Mouse (Mus musculus) lung, adult 18-20 months (tissue): ENCODE data around the gene Gkn3.

ENCODE experiments used
- DNase-seq, 2 experiments: peaks; one replicate each; pipeline ENCODE4 v3.0.0; 2022; ENCODE audit warnings: mixed read lengths in 2 of 2

Gene Gkn3

DNA sequence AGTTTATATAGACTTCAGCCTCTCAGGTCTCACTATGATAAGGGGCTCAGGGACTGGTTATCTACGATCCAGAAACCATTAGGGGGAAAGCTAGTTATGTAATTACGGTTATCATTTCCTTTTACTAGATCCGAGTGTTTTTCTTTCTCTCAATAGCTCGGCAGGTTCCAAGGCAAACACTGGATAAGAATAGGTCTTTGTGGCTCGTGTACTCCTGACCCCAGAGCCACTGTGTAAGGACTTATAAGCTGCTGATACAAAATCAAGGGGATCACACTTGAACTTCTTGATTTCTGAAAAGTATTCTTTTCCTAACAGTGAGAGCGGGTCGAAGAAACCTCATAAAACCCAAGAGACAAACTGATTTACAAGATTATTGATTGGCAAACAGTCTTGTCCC is at the start of gene Gkn3:
Gene Gkn3 (minus strand): TSS at position 59 of the 400 bp plus-strand sequence.
- peak in 1 of 2 experiments; percentile 38 for DNase-seq

DNA sequence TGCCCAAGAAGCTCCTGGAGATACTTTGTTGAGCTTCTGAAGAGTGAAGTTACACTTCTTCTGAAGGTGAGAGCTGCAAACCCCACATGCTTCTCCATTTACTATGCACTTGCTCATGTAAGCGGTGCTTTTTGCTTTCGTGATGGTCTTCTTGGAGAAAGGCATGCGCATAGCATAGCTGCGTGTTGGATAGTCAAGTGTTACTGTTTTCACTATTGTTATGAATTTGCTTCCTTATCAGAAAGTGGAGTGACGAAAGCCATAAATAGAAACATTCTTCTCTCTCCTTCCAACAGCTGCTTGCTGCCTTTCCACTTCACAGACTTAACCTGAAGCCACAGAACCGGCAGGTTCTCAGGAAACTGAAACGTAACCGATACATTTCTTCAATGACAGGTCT is 48.0 kb upstream of the Gkn3 start:
- no peak for DNase-seq

DNA sequence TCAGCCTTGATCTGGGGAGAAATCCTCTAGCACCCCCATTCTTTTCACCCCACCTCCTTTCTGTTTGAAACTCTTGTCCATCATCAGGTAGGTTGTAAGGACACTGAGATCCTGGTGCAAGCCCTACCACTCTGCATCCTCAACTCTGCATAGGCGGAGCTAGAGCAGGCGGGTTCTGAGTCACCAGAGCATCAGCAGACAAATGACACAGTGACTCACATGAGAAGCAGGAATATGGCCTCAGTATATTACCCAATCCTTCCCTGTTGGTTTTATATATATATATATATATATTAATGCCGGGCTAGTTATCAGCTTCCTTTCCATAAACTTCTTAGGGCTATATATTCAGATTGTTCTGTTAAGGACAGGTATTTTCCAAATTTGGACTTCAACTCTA is 47.1 kb upstream of the Gkn3 start:
- DNase-seq = no peak

DNA sequence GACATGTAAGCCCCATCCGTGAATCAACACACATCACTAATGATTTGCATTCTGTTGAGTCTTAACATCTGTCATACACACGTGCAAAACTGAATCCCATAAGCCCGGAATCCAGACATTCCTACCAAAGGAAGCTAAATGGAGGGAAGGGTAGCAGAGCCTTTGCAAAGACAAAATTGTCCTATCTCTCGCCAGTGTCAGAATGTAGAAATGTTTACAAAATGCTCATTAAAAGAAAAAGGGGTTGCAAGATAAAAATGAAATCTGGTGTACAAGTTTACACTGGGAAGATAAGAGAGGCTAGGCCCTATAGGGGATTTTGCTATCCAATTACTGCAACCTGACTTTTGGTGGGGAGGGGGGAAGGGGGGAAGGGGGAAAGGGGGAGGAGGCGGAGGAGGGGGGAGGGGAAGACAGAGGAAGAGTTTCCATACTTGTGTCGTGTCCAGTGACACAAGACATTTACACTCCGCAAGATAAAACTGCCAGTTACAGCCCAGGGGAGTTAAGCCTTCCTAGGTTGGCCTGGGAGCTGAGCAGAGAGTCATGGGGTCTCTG is 39.8 kb upstream of the Gkn3 start, which contains the start of gene Bmp10:
Gene Bmp10 (plus strand): TSS at position 508 of the 558 bp plus-strand sequence.
- DNase-seq = no peak

DNA sequence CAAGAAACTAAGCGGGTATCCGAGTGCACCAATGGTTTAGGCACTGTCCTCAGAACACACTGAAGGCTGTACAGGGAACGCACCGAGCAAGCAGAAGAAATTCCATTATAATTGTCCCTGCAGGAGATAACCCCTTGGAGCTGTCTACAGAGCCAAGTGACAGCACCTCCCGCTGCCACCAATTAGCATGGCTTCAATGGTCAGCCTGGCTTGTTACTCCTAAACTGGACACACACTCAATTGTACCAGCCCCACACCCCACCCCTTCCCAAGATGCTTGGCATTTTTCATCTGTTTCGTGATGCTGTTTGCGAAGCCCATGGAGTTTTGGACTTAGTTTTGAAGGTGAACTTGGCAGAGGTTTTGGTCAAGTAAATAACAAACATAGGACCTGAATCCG is 38.9 kb upstream of the Gkn3 start:
- DNase-seq = no peak

DNA sequence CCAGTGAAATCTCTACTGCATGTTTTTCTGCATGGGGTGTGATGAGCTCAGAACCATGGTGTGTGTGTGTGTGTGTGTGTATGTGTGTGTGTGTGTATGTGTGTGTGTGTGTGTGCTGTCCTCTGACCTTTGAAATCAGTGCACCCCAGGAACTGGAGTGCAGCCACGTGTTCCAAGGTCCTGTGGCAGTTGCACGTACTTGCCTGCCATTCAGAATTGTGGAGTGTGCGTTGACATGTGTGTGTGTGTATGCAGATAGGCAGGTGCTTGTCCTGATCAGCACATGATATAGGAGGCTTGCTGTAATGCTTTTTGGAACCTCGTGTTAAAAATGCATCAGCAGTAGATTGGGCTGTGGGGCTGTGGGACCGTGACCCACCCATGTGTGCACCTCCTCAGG is 38.2 kb upstream of the Gkn3 start:
- no peak for DNase-seq

DNA sequence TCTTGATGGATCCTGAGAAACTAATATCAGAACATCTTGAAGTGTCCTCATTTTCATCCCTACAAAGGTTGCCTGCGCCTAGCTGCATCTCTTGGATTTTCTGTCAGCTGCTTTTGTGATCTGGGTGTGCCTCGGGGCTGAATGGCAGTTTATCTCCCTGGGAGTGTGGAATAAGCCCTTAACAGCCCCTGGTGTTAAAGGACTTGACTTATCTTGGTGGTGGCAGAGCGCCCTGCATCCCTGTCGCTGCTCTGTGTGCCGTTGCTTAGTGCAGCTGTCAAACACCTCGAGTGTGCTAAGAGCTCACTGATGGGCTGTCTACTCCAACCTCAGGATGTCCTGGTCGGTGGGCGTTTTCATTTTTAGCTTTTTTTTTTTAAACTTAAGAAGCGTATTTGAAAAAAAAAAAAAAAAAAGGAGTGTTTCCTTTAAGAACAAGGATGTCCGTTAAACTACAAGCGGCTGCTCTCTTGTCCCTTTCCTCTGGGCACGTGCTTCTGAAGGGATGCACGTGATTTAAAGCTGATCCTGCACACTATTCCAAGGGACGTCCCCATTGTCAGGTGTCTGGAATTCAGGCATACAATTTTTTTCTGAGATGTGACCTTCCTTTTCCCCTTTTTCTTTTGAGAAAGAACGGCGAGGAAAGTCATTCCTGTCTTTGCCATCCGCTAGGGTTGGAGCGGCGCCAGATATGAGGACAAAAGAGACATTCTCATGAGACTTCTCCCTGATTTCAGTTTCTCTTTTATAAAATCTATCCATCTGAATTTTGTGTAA is 35.5 kb upstream of the Gkn3 start:
- DNase-seq = no peak

DNA sequence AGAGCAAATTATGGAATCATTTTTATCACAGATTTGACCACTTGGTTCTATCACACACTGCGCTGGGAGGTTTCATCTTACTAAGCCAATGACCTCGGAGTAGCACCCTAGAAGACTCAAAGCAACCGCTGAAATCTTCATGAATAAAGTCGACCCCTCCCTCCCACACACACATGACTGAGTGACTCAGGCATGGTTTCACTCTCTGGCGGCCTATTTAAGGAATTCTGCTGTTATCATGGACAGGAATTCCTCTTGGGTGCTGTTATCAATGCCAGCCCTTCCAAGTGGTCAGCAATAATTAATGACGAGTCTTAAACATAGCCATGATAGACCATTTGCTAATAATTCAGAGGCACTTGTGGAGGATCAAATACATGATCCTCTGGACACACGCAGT is 33.6 kb upstream of the Gkn3 start:
- DNase-seq = peak; percentile 3 to 7

DNA sequence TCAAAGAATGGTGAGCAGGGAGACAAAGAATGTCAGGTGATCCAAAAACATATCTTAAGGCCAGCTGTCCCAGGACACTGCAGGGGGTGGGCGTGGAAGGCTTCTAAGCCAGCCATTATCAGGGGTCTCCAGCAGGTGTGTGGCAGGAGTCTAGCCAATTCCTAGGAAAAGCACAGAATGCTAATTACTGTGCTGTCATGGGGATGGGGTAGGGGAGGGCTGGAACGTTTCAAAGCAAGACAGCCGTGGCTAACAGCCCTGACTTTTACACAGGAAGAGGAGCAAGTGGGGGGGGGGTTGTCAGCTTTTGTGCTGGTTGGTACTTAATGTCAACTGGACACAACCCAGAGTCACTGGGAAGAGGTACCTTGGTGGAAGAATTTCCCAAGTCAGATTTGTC is 23.3 kb upstream of the Gkn3 start:
- DNase-seq = no peak

DNA sequence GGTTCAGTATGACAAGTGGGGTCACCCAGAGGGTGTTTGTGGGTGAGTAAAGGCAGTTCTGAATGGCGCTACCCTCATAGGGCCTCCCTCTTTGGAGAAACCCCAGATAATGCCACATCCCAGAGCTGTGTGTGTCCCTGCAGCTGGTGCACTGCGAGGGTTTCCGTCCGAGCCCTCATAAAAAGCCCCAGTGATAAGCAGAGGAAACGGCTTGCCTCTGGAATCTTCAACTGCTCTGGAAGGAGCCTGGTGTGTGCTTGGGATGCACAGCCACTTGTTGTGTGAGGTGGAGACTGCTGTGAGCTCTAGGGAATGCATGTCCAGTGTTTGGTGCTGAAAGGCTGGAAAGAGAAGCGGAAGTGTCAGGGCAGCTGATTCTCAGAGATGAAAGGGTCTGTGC is 12.7 kb upstream of the Gkn3 start:
- no peak for DNase-seq

DNA sequence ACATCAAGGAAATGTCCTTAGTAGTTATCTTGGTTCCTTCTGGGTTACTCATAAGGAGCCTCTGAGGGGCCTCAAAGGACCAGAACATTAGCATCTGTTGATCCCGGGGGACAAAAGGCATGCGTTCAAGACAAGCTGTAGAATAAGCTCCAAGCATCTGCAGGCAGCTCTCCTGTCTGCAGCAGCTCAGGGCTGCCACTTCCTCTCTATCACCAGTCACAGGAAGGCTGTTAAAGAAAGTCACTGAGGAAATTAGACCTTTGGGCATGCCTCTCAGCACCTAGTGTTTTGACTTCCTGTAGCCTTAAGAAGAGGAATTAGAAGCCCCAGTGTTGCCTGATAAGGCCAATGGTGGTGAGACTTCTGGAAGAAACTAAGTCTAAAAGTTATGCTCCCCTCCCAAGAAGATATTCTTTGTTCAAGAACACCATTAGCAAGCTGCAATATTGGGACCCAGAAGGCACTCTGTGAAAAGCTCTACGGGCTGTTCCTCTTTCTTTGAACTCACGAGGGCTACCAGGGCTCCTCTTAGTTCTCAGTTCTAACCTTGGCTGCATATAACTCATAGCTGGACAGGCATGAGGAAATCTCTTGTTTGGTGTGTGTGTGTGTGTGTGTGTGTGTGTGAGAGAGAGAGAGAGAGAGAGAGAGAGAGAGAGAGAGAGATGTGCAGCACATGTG is 11.3 kb upstream of the Gkn3 start:
- no peak for DNase-seq

DNA sequence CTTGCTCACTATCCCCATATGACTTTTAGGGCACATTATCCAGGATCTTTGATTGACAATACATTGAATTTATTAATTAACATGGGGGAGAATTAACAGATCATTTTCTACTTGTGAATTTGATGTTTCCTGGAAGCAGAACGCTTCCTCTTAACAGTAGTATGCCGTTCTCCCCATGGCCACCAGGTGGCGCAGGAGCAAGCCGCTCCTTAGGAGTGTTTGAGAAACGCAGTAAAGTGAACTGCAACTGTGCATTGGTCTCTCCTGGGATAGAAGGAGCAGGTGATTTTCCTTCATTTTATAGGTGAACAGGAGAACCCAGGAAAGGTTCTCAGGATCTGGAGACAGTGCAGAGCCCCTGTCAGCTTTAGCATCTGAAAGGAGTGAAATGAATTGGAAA is 10.4 kb upstream of the Gkn3 start:
- DNase-seq = peak; percentile 58 to 68

DNA sequence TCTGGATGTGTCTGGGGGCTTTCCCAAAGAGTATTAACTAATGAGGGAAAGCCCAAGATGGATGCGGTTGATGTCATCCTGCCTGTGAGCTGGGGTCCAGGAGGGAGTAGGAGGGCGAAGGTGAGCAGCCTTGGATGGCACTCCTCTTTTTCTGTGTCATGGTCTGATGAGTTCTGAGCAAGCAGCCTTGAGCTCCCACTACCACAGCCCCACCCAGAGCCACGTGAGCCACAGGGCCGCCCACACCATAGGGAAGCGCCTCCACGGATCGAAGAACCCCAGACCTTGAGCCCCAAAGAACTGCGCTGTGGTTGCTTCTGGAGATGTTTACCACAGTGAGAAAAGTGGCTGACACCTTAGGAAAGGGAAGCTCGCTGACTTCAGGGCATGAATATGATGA is 6.0 kb upstream of the Gkn3 start:
- no peak for DNase-seq

DNA sequence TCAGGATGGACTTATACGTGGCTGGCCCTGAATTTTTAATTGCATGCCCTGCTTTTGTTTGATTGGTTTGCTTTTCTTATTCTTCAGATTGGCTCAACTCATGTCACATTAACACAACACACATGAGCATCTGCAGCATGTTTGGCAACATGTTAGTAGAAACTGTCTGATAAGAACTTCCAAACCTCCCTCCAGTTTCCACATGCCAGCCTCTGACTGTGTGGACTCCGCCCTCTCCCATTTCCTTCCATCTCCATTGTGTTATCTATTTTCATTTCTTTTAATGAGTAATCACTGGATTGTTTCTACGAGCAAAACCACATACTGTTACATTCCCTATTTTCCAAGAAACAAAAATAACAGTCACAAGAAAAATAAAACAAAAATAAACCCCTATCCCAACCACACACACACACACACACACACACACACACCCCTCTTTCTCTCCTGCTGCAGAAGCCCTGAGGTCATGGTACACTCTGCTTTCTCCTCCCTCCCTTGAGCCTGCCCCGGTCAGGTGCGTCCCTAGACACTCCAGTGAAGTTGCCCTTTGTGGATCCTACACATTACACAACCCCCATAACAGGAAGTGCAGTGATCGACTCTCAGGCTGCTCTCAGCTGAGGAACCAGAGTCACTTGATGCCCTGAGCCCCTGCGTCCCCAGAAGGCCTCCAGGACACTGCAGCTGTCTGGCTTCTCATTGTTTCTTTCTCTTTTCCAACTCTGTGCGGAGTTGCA is 4.9 kb upstream of the Gkn3 start:
- DNase-seq = peak; percentile 23 to 55

DNA sequence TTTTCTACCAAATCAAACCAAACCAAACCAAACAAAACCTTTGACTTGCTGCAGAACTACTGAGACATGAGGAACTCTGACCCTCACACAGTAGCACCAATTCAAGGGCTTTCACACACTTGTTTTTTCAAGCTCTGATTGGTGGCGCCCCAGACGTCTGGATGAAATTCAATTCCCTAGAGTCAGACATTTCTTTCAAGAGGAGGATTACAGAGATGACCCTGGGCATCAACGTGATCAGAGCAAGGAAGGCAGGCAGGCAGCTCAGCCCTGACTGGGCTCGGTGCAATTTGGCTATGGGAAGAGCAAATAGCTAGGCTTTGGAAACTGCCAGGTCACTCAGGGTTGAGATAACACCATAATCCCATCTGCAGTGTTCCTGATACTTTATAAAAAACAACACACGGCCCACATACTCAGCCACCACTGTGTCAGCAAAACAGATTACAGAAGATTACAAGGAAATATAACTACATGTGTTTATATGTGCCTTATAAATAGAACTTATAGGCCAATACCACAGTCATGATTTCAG is 787 bp upstream of the Gkn3 start:
- no peak for DNase-seq

DNA sequence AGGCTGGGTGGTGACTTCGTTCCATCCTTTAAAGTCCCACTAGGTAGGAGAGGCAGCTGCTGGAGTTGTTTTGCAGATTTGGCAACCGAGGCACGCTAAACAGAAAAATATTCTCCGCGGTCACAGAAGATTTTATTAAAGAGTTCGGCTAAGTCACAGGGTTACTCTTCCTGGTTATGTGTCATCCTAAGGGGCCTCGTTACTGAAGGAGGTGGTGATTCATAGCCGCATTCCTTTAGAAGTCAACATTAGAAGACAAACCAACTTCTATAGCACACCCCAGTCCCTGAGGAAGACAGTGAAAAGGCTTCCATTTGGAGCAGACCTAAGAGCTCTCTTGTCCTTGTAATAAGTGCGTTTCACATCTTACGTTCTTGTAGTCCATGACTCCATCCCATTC is 2.1 kb downstream of the Gkn3 start:
- no peak for DNase-seq

DNA sequence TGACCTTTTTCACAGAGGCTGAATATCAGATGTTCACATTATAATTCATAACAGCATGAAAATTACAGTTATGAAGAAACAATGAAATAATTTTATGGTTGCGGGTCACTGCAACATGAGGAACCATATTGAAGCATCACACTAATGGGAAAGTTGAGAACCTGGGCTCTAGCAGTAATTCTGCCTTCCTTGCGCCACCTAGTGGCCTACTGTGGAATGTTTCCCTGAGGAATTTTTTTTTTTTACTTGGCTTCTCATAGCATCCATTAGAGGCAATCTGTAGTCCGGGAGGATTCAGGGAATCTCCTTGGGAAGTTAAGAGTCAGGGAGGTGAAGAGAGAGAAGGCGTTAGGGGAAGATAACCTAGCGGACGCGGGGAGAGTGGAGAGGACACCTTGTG is 2.5 kb downstream of the Gkn3 start:
- DNase-seq = peak; percentile 36 to 63

DNA sequence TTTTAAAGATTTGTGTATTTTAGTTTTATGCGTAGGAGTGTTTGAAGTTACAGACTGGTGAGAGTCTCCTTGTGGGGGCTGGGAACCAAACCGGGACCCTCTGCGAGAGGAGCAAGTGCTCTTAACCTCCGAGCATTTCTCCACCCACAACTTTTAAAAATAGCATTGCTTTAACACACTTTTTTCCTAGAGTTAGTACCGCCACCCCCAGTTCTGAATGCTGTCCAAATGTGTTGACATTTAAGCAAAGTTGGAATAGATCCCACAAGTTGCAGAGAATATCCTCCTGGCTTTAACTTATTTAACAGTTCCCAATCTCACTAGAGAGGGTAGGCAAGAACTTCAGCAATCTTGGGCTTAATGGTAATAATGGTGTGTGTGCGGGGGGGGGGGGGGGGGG is 4.0 kb downstream of the Gkn3 start:
- no peak for DNase-seq

DNA sequence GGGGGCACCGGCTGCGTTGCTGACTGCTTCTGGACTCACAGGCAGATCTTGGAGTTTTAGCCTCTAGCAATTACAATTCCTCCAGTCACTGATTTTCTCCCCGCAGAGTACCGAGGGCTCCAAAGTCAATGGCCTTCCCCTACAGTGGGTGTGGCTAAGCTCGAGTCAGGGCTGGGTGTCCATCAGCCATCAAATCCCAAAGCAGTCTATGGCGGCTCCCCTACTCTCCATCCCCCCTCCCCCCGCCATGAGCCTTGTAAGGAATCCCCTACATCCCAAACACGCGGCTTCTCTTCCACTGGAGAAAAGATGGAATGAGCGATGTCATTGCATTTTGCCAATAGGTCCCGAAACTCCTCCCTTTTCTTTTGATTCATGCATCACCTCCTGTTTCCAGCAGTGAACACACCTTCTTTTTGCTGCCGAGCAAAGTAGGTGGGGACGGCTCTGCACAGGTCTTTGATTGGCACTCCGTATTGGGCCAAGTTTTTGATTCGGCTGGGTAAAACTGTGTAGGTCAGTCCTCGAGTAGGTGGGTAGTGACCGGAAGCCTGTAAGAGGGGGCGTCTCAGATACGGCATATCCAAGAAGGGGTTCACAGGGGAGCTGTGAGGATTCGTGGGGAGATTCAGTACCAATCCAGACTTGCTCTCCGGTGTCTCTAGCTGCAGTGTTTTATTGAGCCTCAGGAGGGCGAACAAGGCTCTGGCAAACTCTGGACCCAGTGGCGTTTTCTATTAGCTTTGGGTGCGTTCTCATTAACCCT is 4.6 kb downstream of the Gkn3 start:
- DNase-seq = peak in 1 of 2 experiments; percentile 32

DNA sequence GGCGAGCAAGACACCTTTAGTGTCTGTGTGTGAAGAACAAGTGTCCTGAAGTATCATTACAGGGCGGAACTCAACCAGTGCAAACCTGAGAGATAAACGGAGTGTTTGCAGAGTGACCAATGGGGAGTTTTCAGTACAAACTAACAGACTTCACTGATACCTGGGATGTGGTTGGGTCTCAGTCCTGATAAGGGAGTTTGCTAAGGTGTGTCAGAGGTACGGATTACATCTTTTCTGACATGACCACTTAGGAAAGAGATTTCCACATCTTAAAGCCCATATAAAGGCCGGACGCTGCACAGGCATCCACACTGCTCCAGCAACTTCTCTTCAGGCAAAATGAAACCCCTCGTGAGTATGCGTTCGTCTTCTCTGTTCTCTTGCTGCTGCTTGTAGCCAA is 15.7 kb downstream of the Gkn3 start, which contains the start of gene Gkn2:
Gene Gkn2 (plus strand): TSS at position 301 of the 400 bp plus-strand sequence.
- DNase-seq = no peak

DNA sequence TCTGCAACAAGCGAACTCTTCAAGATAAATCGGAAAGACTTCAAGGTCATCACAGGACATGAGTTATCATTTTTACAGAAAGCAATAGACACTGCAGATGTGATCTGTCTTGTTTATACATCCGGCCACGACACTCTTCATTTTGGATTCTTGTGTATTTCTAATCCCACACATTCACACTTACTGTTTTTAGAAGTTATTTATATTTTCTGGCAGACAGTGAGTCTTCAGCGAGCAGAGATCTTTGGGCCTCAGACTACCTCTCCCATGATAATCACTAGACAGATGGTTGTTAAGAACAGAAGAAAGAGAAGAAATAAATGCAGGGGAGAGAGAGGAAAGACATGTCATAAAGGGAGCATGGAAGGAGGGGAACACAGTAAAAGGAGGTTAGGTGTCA is 19.5 kb downstream of the Gkn3 start:
- no peak for DNase-seq

DNA sequence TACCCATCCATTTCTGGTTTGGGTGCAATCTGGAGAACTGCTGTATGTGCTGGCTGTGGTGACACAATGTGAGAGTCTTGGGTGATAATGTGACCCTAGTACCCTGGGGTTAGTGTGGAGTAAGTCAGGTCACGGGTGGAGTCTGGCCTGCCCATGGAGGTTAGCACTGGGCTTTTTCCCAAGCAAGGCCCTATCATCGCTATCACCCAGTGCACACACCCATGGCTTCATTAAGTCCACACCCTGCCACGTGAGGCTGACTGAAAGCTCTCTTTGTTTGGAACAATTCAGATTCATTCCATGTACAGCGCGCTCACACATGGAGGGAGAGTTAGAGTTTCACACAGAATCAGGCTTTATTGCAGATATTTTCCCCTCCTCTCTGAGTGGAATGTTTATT is 34.3 kb downstream of the Gkn3 start:
- DNase-seq = no peak
